Mouse (Mus musculus) layer of hippocampus, postnatal 25 days (tissue): ENCODE data around the gene Cdk14. TPM values are rescaled to one million over a fixed set of nuclear protein-coding genes. Genes with fewer than 3 reads are reported as not detected.
"Not testable (repeated sequence)": the region's sequence is repeated elsewhere in the genome, so short reads cannot be mapped to it uniquely, and the experiment has no call there.

Experiments
- DNase-seq, 2 experiments: peaks; one replicate each; pipeline ENCODE4 v3.0.0; 2022; ENCODE audit warnings: mixed read lengths in 2 of 2, low spot score in 1 of 2; ENCODE audit errors: extremely low spot score in 1 of 2
- total RNA-seq, 2 experiments: library from RNA; stranded (reverse); gene quantifications; 2 replicates each; pipeline ENCODE4 v1.2.3; 2021

Cdk14 gene
- total RNA-seq, 2 experiments from 2014 or later: 233 to 245 TPM

- DNase-seq: no peak
Observed at GRCm38 (mm10) chr5:5368389-5369164, 51.5 kb downstream of the Cdk14 start.

- DNase-seq: no peak
Observed at GRCm38 (mm10) chr5:5367550-5367949, 52.6 kb downstream of the Cdk14 start.

GRCm38 (mm10) chr5:5365285-5366076, 54.6 kb downstream of the Cdk14 start:
- DNase-seq: no peak

- DNase-seq: no peak
Observed at GRCm38 (mm10) chr5:5361684-5362083, 58.4 kb downstream of the Cdk14 start.

GRCm38 (mm10) chr5:5360338-5360737, 59.8 kb downstream of the Cdk14 start:
- DNase-seq: no peak

- DNase-seq: no peak
Observed at GRCm38 (mm10) chr5:5359915-5360314, 60.2 kb downstream of the Cdk14 start.

GRCm38 (mm10) chr5:5359370-5359769, 60.7 kb downstream of the Cdk14 start:
- no peak for DNase-seq

- DNase-seq: no peak
Observed at GRCm38 (mm10) chr5:5358019-5358717, 61.9 kb downstream of the Cdk14 start.

- no peak for DNase-seq
Observed at GRCm38 (mm10) chr5:5354684-5355368, 65.3 kb downstream of the Cdk14 start.

- no peak for DNase-seq
Observed at GRCm38 (mm10) chr5:5353946-5354345, 66.2 kb downstream of the Cdk14 start.

GRCm38 (mm10) chr5:5344646-5345045, 75.5 kb downstream of the Cdk14 start:
- DNase-seq: no peak

- DNase-seq: no peak
Observed at GRCm38 (mm10) chr5:5343741-5344140, 76.4 kb downstream of the Cdk14 start.

- no peak for DNase-seq
Observed at GRCm38 (mm10) chr5:5343267-5343666, 76.8 kb downstream of the Cdk14 start.

GRCm38 (mm10) chr5:5342410-5343137, 77.5 kb downstream of the Cdk14 start:
- DNase-seq: peak; percentile 27 to 62

GRCm38 (mm10) chr5:5341611-5342010, 78.5 kb downstream of the Cdk14 start:
- DNase-seq: no peak

- no peak for DNase-seq
Observed at GRCm38 (mm10) chr5:5333916-5334315, 86.2 kb downstream of the Cdk14 start.

- no peak for DNase-seq
Observed at GRCm38 (mm10) chr5:5330926-5331460, 89.1 kb downstream of the Cdk14 start.

GRCm38 (mm10) chr5:5329018-5329417, 91.1 kb downstream of the Cdk14 start:
- DNase-seq: not testable (repeated sequence)

GRCm38 (mm10) chr5:5326716-5327115, 93.4 kb downstream of the Cdk14 start:
- no peak for DNase-seq

- no peak for DNase-seq
Observed at GRCm38 (mm10) chr5:5322699-5323098, 97.4 kb downstream of the Cdk14 start.
